Mouse (Mus musculus) CH12.LX (cell line): ENCODE results near the gene E130114P18Rik. TPM values are rescaled to one million over a fixed set of nuclear protein-coding genes. Genes with fewer than 3 reads are reported as not detected.

Source experiments
- DNase-seq: peaks from one replicate; pipeline ENCODE4 v3.0.0-alpha.2; 2013; ENCODE audit errors: extremely low read depth
- H3K27ac ChIP-seq: 2 replicates; pipeline ENCODE4 v1.5.1; 2012; ENCODE audit warnings: low read depth, mild to moderate bottlenecking, control low read depth, moderate library complexity; ENCODE audit not compliant: insufficient read depth
- H3K27me3 ChIP-seq: replicated peaks from 2 replicates; pipeline ENCODE3; 2012; ENCODE audit warnings: inconsistent platforms
- H3K36me3 ChIP-seq, 2 experiments: replicated peaks in 1 of 2; 2 replicates each; pipeline versions ENCODE3 to v1.6.1; 2012; ENCODE audit warnings: inconsistent platforms in 1 of 2, low read length in 1 of 2, mild to moderate bottlenecking in 1 of 2, mixed read lengths in 1 of 2, moderate library complexity in 1 of 2; ENCODE audit not compliant: control insufficient read depth in 1 of 2, insufficient read depth in 1 of 2
- H3K4me1 ChIP-seq, 2 experiments: 2 replicates each; pipeline ENCODE4 v1.6.1; 2012; ENCODE audit warnings: inconsistent platforms in 1 of 2, moderate library complexity in 1 of 2; ENCODE audit not compliant: insufficient read depth in 2 of 2, control insufficient read depth in 1 of 2
- H3K4me2 ChIP-seq: 2 replicates; pipeline ENCODE4 v1.6.1; 2012; ENCODE audit warnings: low read depth, mild to moderate bottlenecking, control low read depth; ENCODE audit not compliant: poor library complexity, insufficient read depth, severe bottlenecking
- H3K4me3 ChIP-seq, 3 experiments: fragments of 150-350 bp in 1 of 3; sonication (generic) in 1 of 3; replicated peaks in 1 of 3; 2 replicates each; pipeline versions ENCODE3 to v1.5.1; 2011 to 2012; ENCODE audit warnings: low read depth in 2 of 3, low read length in 2 of 3, mild to moderate bottlenecking in 2 of 3, moderate library complexity in 2 of 3, control low read depth in 1 of 3, improper control_type of control experiment in 1 of 3, inconsistent platforms in 1 of 3, mixed read lengths in 1 of 3; ENCODE audit not compliant: poor library complexity in 1 of 3
- H3K79me2 ChIP-seq: replicated peaks from 2 replicates; pipeline ENCODE4 v1.6.1; 2012; ENCODE audit warnings: mild to moderate bottlenecking, moderate library complexity; ENCODE audit not compliant: control insufficient read depth, poor library complexity, insufficient read depth, severe bottlenecking; ENCODE audit errors: extremely low read depth
- H3K9ac ChIP-seq: 2 replicates; pipeline ENCODE4 v1.6.1; 2012; ENCODE audit warnings: low read depth, mild to moderate bottlenecking, control low read depth, moderate library complexity; ENCODE audit not compliant: insufficient read depth
- H3K9me3 ChIP-seq: replicated peaks from 2 replicates; pipeline ENCODE3; 2012; ENCODE audit warnings: low read length, inconsistent platforms, mixed read lengths
- BHLHE40 ChIP-seq: IDR thresholded peaks from 2 replicates; pipeline ENCODE4 v1.6.1; 2011; ENCODE audit warnings: mild to moderate bottlenecking, low read depth, low read length, improper control_type of control experiment
- CHD2 ChIP-seq: IDR thresholded peaks from 2 replicates; pipeline ENCODE4 v1.6.1; 2011; ENCODE audit warnings: low read length, improper control_type of control experiment
- E2F4 ChIP-seq: IDR thresholded peaks from 2 replicates; pipeline ENCODE4 v1.6.1; 2011; ENCODE audit warnings: low read depth, low read length, improper control_type of control experiment; ENCODE audit not compliant: insufficient replicate concordance
- ELF1 ChIP-seq: IDR thresholded peaks from 2 replicates; pipeline ENCODE4 v1.6.1; 2014; ENCODE audit warnings: low read depth, mild to moderate bottlenecking, inconsistent platforms, low read length, improper control_type of control experiment
- EP300 ChIP-seq: IDR thresholded peaks from 2 replicates; pipeline ENCODE4 v1.6.1; 2011; ENCODE audit warnings: low read length, improper control_type of control experiment
- MAFK ChIP-seq: IDR thresholded peaks from 2 replicates; pipeline ENCODE4 v1.6.1; 2011; ENCODE audit warnings: low read length, improper control_type of control experiment; ENCODE audit not compliant: insufficient replicate concordance
- NELFE ChIP-seq: IDR thresholded peaks from 2 replicates; pipeline ENCODE4 v1.6.1; 2011; ENCODE audit warnings: low read depth, low read length, improper control_type of control experiment
- NRF1 ChIP-seq: IDR thresholded peaks from 2 replicates; pipeline ENCODE4 v1.6.1; 2014; ENCODE audit warnings: low read depth, mild to moderate bottlenecking, inconsistent platforms, low read length, improper control_type of control experiment, moderate library complexity
- POLR2AphosphoS2 ChIP-seq: IDR thresholded peaks from 2 replicates; pipeline ENCODE4 v1.6.1; 2011; ENCODE audit warnings: low read depth, low read length, improper control_type of control experiment
- TBP ChIP-seq: conservative IDR thresholded peaks from 2 replicates; pipeline ENCODE4 v1.6.1; 2011; ENCODE audit warnings: low read depth, low read length, improper control_type of control experiment
- USF2 ChIP-seq: conservative IDR thresholded peaks from 2 replicates; pipeline ENCODE4 v1.6.1; 2011; ENCODE audit warnings: low read depth, low read length, improper control_type of control experiment
- ZNF384 ChIP-seq: IDR thresholded peaks from 2 replicates; pipeline ENCODE4 v1.6.1; 2012; ENCODE audit warnings: low read depth, low read length, improper control_type of control experiment, inconsistent platforms
- dilution Hi-C: fragments of 300-500 bp; cut with MboI; formaldehyde crosslinking; loops from 2 replicates; pipeline ENCODE4 v1.14.3; 2020; ENCODE audit warnings: low sequenced_read_pairs; ENCODE audit not compliant: extremely low pct_unique_long_range_greater_than_20kb, extremely low pct_ligation_motif_present
- in situ Hi-C: fragments of 300-500 bp; cut with MboI; formaldehyde crosslinking; loops from 3 replicates; pipeline ENCODE4 v1.14.3; 2019; ENCODE audit warnings: low sequenced_read_pairs, low pct_ligation_motif_present, low pct_unique_long_range_greater_than_20kb, mixed read lengths
- polyA plus RNA-seq: library from polyadenylated mRNA; unstranded; fragments of >175 nt; gene quantifications from 2 replicates; pipeline ENCODE4 v1.2.1, GENCODE M21; 2012; ENCODE audit warnings: low read depth; ENCODE audit not compliant: insufficient read length
- total RNA-seq, 2 experiments: library from RNA; depleted of rRNA; stranded (reverse); fragments of 300-350 nt in 1 of 2; fragments of >200 nt in 1 of 2; gene quantifications; 2 replicates each; pipeline ENCODE4 v1.2.3; 2012 to 2014

The E130114P18Rik gene
- total and polyA plus RNA-seq, 3 experiments, result not detected

- Histone ChIP-seq H3K9me3 (peaks cover 88% of the 10 kb centered on the region), H3K9ac (no peak overlapping the region), H3K4me3 (no peak overlapping the region), H3K79me2 (no peaks in the 10 kb centered on the region), H3K4me2 (no peak overlapping the region), H3K27me3 (no peaks in the 10 kb centered on the region), H3K4me1 (no peaks in the 10 kb centered on the region), H3K36me3 (no peaks in the 10 kb centered on the region), H3K27ac (no peak overlapping the region)
- TF ChIP-seq MAFK (no peak), BHLHE40 (no peak), CHD2 (no peak), NELFE (no peak), E2F4 (no peak), TBP (no peak)
- DNase-seq, result no peak
- in situ Hi-C loops, result no loop called here
- dilution Hi-C loops, result no loop called here
Observed at GRCm38 (mm10) chr4:97693931-97694330, 83.9 kb downstream of the E130114P18Rik start.

GRCm38 (mm10) chr4:97693054-97693453 lies 84.8 kb downstream of the E130114P18Rik start:
- H3K27ac ChIP-seq, result no peak overlapping the region
- dilution Hi-C loops, result no loop called here
- no peak for TF ChIP-seq EP300
- no peak for TF ChIP-seq NRF1
- no peak for TF ChIP-seq NELFE
- TF ChIP-seq POLR2AphosphoS2, result no peak
- TF ChIP-seq USF2, result no peak
- H3K4me3 ChIP-seq, result no peak overlapping the region
- H3K27me3 ChIP-seq, result no peaks in the 10 kb centered on the region
- H3K9ac ChIP-seq, result no peak overlapping the region
- in situ Hi-C loops, result no loop called here
- H3K4me2 ChIP-seq, result no peak overlapping the region
- DNase-seq, result no peak
- no peaks in the 10 kb centered on the region for H3K4me1 ChIP-seq
- no peaks in the 10 kb centered on the region for H3K36me3 ChIP-seq
- no peaks in the 10 kb centered on the region for H3K79me2 ChIP-seq
- peaks cover 83% of the 10 kb centered on the region for H3K9me3 ChIP-seq

GRCm38 (mm10) chr4:97690384-97690766 lies 87.5 kb downstream of the E130114P18Rik start:
- DNase-seq, result no peak
- Histone ChIP-seq H3K4me1 (no peaks in the 10 kb centered on the region), H3K36me3 (no peaks in the 10 kb centered on the region), H3K27me3 (no peaks in the 10 kb centered on the region), H3K4me2 (no peak overlapping the region), H3K4me3 (no peak overlapping the region), H3K9me3 (peaks cover 81% of the 10 kb centered on the region), H3K9ac (no peak overlapping the region), H3K27ac (no peak overlapping the region), H3K79me2 (no peaks in the 10 kb centered on the region)
- TF ChIP-seq MAFK, result no peak
- no peak for TF ChIP-seq ZNF384
- no peak for TF ChIP-seq ELF1
- in situ Hi-C loops, result no loop called here
- dilution Hi-C loops, result no loop called here
